ENCODE assay signal across 7 mouse cellular contexts in genomic region chr9:96350010-96350409, GRCm38 (mm10). TPM values are rescaled to one million over a fixed set of nuclear protein-coding genes. Genes with fewer than 3 reads are reported as not detected.
DNase-seq lines count a peak whose midpoint lies in the region; ATAC-seq and TF ChIP-seq lines count a peak whose summit lies in the region.

No protein-coding gene starts in this region.

- TF ChIP-seq CTCF in CH12.LX (conservative IDR thresholded peaks at IDR 0.05 in 1 of 2, IDR thresholded peaks at IDR 0.05 in 1 of 2; ENCODE audit: low read depth in 2 of 2, low read length in 2 of 2), result peak; percentile 17 to 74; a peak in 3 of 4 replicates
- TF ChIP-seq CTCF in liver, postnatal 0 days (IDR thresholded peaks at IDR 0.05; ENCODE audit: low read depth), result peak; percentile 84

- WGBS in liver, postnatal 0 days (ENCODE audit: insufficient replicate concordance), result 39% methylated on average over 4 of the region's 4 CpGs

- DNase-seq in CH12.LX (ENCODE audit: extremely low read depth), result peak; percentile 60
- DNase-seq in R1 (ENCODE audit: low read depth, low spot score), result peak; percentile 79
- DNase-seq in cerebellum, postnatal 25 days, result peak; percentile 56 to 77
- peak; percentile 42 for DNase-seq in gastrocnemius, postnatal 25 days
- DNase-seq in kidney, adult 8-10 months, result peak; percentile 51 to 65
- peak; percentile 54 for DNase-seq in liver, postnatal 0 days
- peak; percentile 58 to 62 for DNase-seq in right cerebral cortex, adult 2 months (ENCODE audit: low spot score in 2 of 2)

- no peaks in the 10 kb centered on the region for H3K27me3 ChIP-seq in CH12.LX (replicated peaks)
- no peaks in the 10 kb centered on the region for H3K27me3 ChIP-seq in liver, postnatal 0 days (ENCODE audit: insufficient read depth, low read length)

- no peak overlapping the region for H3K4me3 ChIP-seq in CH12.LX (replicated peaks in 1 of 3; ENCODE audit: low read depth in 2 of 3, low read length in 2 of 3, poor library complexity in 1 of 3)
- H3K4me3 ChIP-seq in liver, postnatal 0 days (ENCODE audit: low read depth, low read length), result no peak overlapping the region

- TF ChIP-seq EP300 in CH12.LX (IDR thresholded peaks at IDR 0.05; ENCODE audit: low read length), result no peak
- TF ChIP-seq EP300 in liver, postnatal 0 days (IDR thresholded peaks at IDR 0.05; ENCODE audit: low read depth), result no peak

- no peak overlapping the region for H3K4me2 ChIP-seq in CH12.LX (ENCODE audit: insufficient read depth, low read depth, poor library complexity, severe bottlenecking)
- H3K4me2 ChIP-seq in liver, postnatal 0 days (ENCODE audit: low read depth, low read length), result no peak overlapping the region

- peak; percentile 72 for TF ChIP-seq RAD21 in CH12.LX (IDR thresholded peaks at IDR 0.05; ENCODE audit: low read depth, low read length)

- no peak overlapping the region for H3K27ac ChIP-seq in CH12.LX (ENCODE audit: insufficient read depth, low read depth)
- H3K27ac ChIP-seq in liver, postnatal 0 days (ENCODE audit: low read depth), result no peak overlapping the region

- peaks cover 0 to 31% of the 10 kb centered on the region in 2 experiments; a peak in 3 of 4 replicates for H3K4me1 ChIP-seq in CH12.LX (ENCODE audit: control insufficient read depth in 1 of 2, insufficient read depth in 2 of 2)
- H3K4me1 ChIP-seq in liver, postnatal 0 days (ENCODE audit: insufficient read depth), result peaks cover 6% of the 10 kb centered on the region; the same call in 1 of the 2 replicates

- ATAC-seq in liver, postnatal 0 days, result peak; percentile 58

- dilution Hi-C loops in CH12.LX (cut with MboI; ENCODE audit: extremely low pct_ligation_motif_present, extremely low pct_unique_long_range_greater_than_20kb, low sequenced_read_pairs), result no loop called here

- H3K79me2 ChIP-seq in CH12.LX (replicated peaks; ENCODE audit: control insufficient read depth, extremely low read depth, insufficient read depth, poor library complexity, severe bottlenecking), result peaks cover 15% of the 10 kb centered on the region

- H3K9ac ChIP-seq in CH12.LX (ENCODE audit: insufficient read depth, low read depth), result no peak overlapping the region
- no peak overlapping the region for H3K9ac ChIP-seq in liver, postnatal 0 days (replicated peaks)

- no peak for TF ChIP-seq POLR2A in CH12.LX (IDR thresholded peaks at IDR 0.05; ENCODE audit: low read depth, low read length)

- in situ Hi-C loops in CH12.LX (cut with MboI; ENCODE audit: low pct_ligation_motif_present, low pct_unique_long_range_greater_than_20kb, low sequenced_read_pairs), result loop anchor here (10.0 kb wide), 1 partner anchor 135 kb away; no protein-coding TSS in a partner anchor

- H3K9me3 ChIP-seq in CH12.LX (replicated peaks; ENCODE audit: low read length), result no peaks in the 10 kb centered on the region
- no peaks in the 10 kb centered on the region for H3K9me3 ChIP-seq in liver, postnatal 0 days (ENCODE audit: low read length)

- H3K36me3 ChIP-seq in CH12.LX (replicated peaks in 1 of 2; ENCODE audit: control insufficient read depth in 1 of 2, insufficient read depth in 1 of 2, low read length in 1 of 2), result peaks cover 0 to 43% of the 10 kb centered on the region in 2 experiments
- peaks cover under 1% of the 10 kb centered on the region; the same call in 1 of the 2 replicates for H3K36me3 ChIP-seq in liver, postnatal 0 days (replicated peaks; ENCODE audit: insufficient read depth, low read length)

TF ChIP-seq in CH12.LX, 34 proteins besides CTCF, POLR2A, EP300 and RAD21:
- 0 out of 2 replicates have a peak, but pooled peaks have one; percentile 27 for TF ChIP-seq SIN3A (IDR thresholded peaks at IDR 0.05; ENCODE audit: low read length)
- no peak for TF ChIP-seq NRF1 (IDR thresholded peaks at IDR 0.05; ENCODE audit: low read depth, low read length)
- peak; percentile 70 for TF ChIP-seq SMC3 (IDR thresholded peaks at IDR 0.05; ENCODE audit: low read depth, low read length)
- TF ChIP-seq MAX (IDR thresholded peaks at IDR 0.05; ENCODE audit: low read length), result no peak
- TF ChIP-seq USF2 (conservative IDR thresholded peaks at IDR 0.05; ENCODE audit: low read depth, low read length), result no peak
- no peak for TF ChIP-seq MXI1 (IDR thresholded peaks at IDR 0.05; ENCODE audit: low read depth, low read length)
- TF ChIP-seq MAFK (IDR thresholded peaks at IDR 0.05; ENCODE audit: insufficient replicate concordance, low read length), result no peak
- no peak for TF ChIP-seq JUND (conservative IDR thresholded peaks at IDR 0.05; ENCODE audit: low read depth, low read length)
- TF ChIP-seq E2F4 (IDR thresholded peaks at IDR 0.05; ENCODE audit: insufficient replicate concordance, low read depth, low read length), result no peak

RNA-seq across cellular contexts. Expression of gene Atp1b3, which starts 14.2 kb away (rescaled TPM):
- 66.4 and 77.6 TPM in 2 replicates for total RNA-seq in CH12.LX (2012; rRNA removed)
- total RNA-seq in CH12.LX (2014; rRNA removed), result 89.8 and 102 TPM in 2 replicates
- polyA plus RNA-seq in CH12.LX (2012; ENCODE audit: insufficient read length, low read depth), result 106 and 129 TPM in 2 replicates
- 10 to 100 TPM; 36.9 to 43.7 TPM for total RNA-seq in gastrocnemius, postnatal 25 days (2021)
- 60.3 and 60.6 TPM in 2 replicates for polyA plus RNA-seq in liver, postnatal 0 days (2015; fragmentation: Nextera tagmentation; extraction: Ambion mirVana)
